Mouse (Mus musculus): ENCODE measurements around the gene Tnfrsf21.

- TF ChIP-seq POLR2A (IDR thresholded peaks at IDR 0.05; ENCODE audit: low read depth, low read length) (no peak), CTCF (conservative IDR thresholded peaks at IDR 0.05; ENCODE audit: insufficient read depth, insufficient read length, low read depth, low read length) (no peak)
Observed at GRCm38 (mm10) chr17:43035386-43035785, 19.0 kb downstream of the Tnfrsf21 start.
